Mouse (Mus musculus): ENCODE measurements at regions not wholly inside any gene's neighbourhood (a gene's known extent, or its start where the extent isn't known, plus 50 kb on each side); places are given as distances from the start of the nearest gene placed in this dataset.

DNA sequence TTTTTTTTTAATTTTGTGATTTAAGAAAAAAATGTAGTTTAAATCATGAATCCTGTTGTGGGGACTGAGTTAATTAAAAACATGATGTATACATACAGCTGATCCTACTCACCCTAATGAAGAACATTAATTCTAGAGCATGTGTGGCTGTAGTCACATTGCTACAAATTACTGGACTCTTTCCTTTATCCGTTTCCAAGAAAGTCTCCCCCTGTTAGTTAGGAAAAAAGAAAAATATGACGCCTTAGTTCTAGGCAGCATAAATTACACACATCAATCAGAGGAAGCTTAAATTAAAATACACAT lies 505.7 kb downstream of the Cypt12 start:
- TF ChIP-seq CTCF (IDR thresholded peaks at IDR 0.05; ENCODE audit: insufficient read depth, low read depth, low read length) (no peak), POLR2A (IDR thresholded peaks at IDR 0.05; ENCODE audit: insufficient read depth, low read depth, low read length) (no peak)

Measured in olfactory bulb, adult 2 months (tissue).